Mouse (Mus musculus) MEL (cell line): ENCODE data around the gene Fbxo17. TPM values are rescaled to one million over a fixed set of nuclear protein-coding genes. Genes with fewer than 3 reads are reported as not detected.

ENCODE experiments used
- DNase-seq: peaks from one replicate; pipeline ENCODE4 v3.0.0; 2011; ENCODE audit warnings: low read depth, low spot score
- H3K27ac ChIP-seq: 2 replicates; pipeline ENCODE4 v1.5.1; 2012; ENCODE audit warnings: low read depth, mild to moderate bottlenecking, control low read depth, low read length, moderate library complexity; ENCODE audit not compliant: control insufficient read depth
- H3K27me3 ChIP-seq, 2 experiments: fragments of 150-350 bp in 1 of 2; sonication (generic) in 1 of 2; 2 replicates each; pipeline ENCODE4 v1.6.1; 2012; ENCODE audit warnings: low read length in 2 of 2, mild to moderate bottlenecking in 2 of 2, improper control_type of control experiment in 1 of 2, moderate library complexity in 1 of 2; ENCODE audit not compliant: insufficient read depth in 2 of 2, control insufficient read depth in 1 of 2
- H3K36me3 ChIP-seq, 2 experiments: 2 replicates each; pipeline ENCODE4 v1.6.1; 2012 to 2014; ENCODE audit warnings: low read length in 2 of 2, improper control_type of control experiment in 1 of 2, inconsistent platforms in 1 of 2, mild to moderate bottlenecking in 1 of 2; ENCODE audit not compliant: insufficient read depth in 2 of 2, control insufficient read depth in 1 of 2
- H3K4me1 ChIP-seq, 2 experiments: fragments of 150-350 bp in 1 of 2; sonication (generic) in 1 of 2; 2 replicates each; pipeline ENCODE4 v1.6.1; 2012; ENCODE audit warnings: low read length in 2 of 2, improper control_type of control experiment in 1 of 2, mild to moderate bottlenecking in 1 of 2; ENCODE audit not compliant: insufficient read depth in 2 of 2, control insufficient read depth in 1 of 2
- H3K4me3 ChIP-seq, 2 experiments: fragments of 150-350 bp in 1 of 2; sonication (generic) in 1 of 2; 2 replicates each; pipeline ENCODE4 v1.5.1; 2012; ENCODE audit warnings: low read depth in 2 of 2, low read length in 2 of 2, mild to moderate bottlenecking in 2 of 2, moderate library complexity in 2 of 2, control low read depth in 1 of 2, improper control_type of control experiment in 1 of 2; ENCODE audit not compliant: control insufficient read depth in 1 of 2, insufficient read depth in 1 of 2
- H3K79me2 ChIP-seq: 2 replicates; pipeline ENCODE4 v1.6.1; 2012; ENCODE audit warnings: mild to moderate bottlenecking, low read length, moderate library complexity; ENCODE audit not compliant: control insufficient read depth, poor library complexity, insufficient read depth
- H3K9ac ChIP-seq: 2 replicates; pipeline ENCODE4 v1.6.1; 2012; ENCODE audit warnings: low read depth, mild to moderate bottlenecking, control low read depth, low read length, moderate library complexity; ENCODE audit not compliant: control insufficient read depth, poor library complexity, severe bottlenecking
- H3K9me3 ChIP-seq: fragments of 150-350 bp; sonication (generic); replicated peaks from 2 replicates; pipeline ENCODE4 v1.6.1; 2012; ENCODE audit warnings: mild to moderate bottlenecking, low read length, improper control_type of control experiment, moderate library complexity; ENCODE audit not compliant: insufficient read depth
- BHLHE40 ChIP-seq: IDR thresholded peaks from 2 replicates; pipeline ENCODE4 v1.6.1; 2012; ENCODE audit warnings: low read depth, mild to moderate bottlenecking, inconsistent platforms, low read length, improper control_type of control experiment, borderline replicate concordance
- CHD1 ChIP-seq: IDR thresholded peaks from 2 replicates; pipeline ENCODE4 v1.6.1; 2012; ENCODE audit warnings: low read depth, mild to moderate bottlenecking, inconsistent platforms, low read length, improper control_type of control experiment
- CHD2 ChIP-seq: IDR thresholded peaks from 2 replicates; pipeline ENCODE4 v1.6.1; 2011; ENCODE audit warnings: low read length, improper control_type of control experiment
- CTCF ChIP-seq, 3 experiments: IDR thresholded peaks in 2 of 3; conservative IDR thresholded peaks in 1 of 3; 2 replicates each; pipeline ENCODE4 v1.5.1; 2011 to 2012; ENCODE audit warnings: low read length in 3 of 3, low read depth in 2 of 3, mild to moderate bottlenecking in 2 of 3, improper control_type of control experiment in 1 of 3, inconsistent platforms in 1 of 3, mixed read lengths in 1 of 3, moderate library complexity in 1 of 3; ENCODE audit not compliant: control insufficient read depth in 1 of 3, insufficient read depth in 1 of 3, poor library complexity in 1 of 3, severe bottlenecking in 1 of 3
- E2F4 ChIP-seq: IDR thresholded peaks from 2 replicates; pipeline ENCODE4 v1.6.1; 2011; ENCODE audit warnings: low read depth, low read length, improper control_type of control experiment, borderline replicate concordance
- ELF1 ChIP-seq: IDR thresholded peaks from 2 replicates; pipeline ENCODE4 v1.6.1; 2014; ENCODE audit warnings: low read depth, mild to moderate bottlenecking, inconsistent platforms, low read length, improper control_type of control experiment, moderate library complexity
- ETS1 ChIP-seq: IDR thresholded peaks from 2 replicates; pipeline ENCODE4 v1.6.1; 2012; ENCODE audit warnings: low read depth, mild to moderate bottlenecking, inconsistent platforms, low read length, improper control_type of control experiment, moderate library complexity
- GATA1 ChIP-seq: IDR thresholded peaks from 2 replicates; pipeline ENCODE4 v1.6.1; 2011; ENCODE audit warnings: low read depth, low read length, improper control_type of control experiment
- HCFC1 ChIP-seq: IDR thresholded peaks from 2 replicates; pipeline ENCODE4 v1.6.1; 2012; ENCODE audit warnings: low read depth, mild to moderate bottlenecking, inconsistent platforms, low read length, improper control_type of control experiment, moderate library complexity
- JUND ChIP-seq: IDR thresholded peaks from 2 replicates; pipeline ENCODE4 v1.6.1; 2011; ENCODE audit warnings: low read depth, mild to moderate bottlenecking, improper control_type of control experiment, low read length
- KAT2A ChIP-seq: conservative IDR thresholded peaks from 2 replicates; pipeline ENCODE4 v1.6.1; 2012; ENCODE audit warnings: low read depth, low read length, improper control_type of control experiment, inconsistent platforms
- MAFK ChIP-seq: IDR thresholded peaks from 2 replicates; pipeline ENCODE4 v1.6.1; 2011; ENCODE audit warnings: low read depth, mild to moderate bottlenecking, low read length, improper control_type of control experiment, borderline replicate concordance
- MAX ChIP-seq: IDR thresholded peaks from 2 replicates; pipeline ENCODE4 v1.6.1; 2011; ENCODE audit warnings: low read length, improper control_type of control experiment
- MEF2A ChIP-seq: IDR thresholded peaks from 2 replicates; pipeline ENCODE4 v1.6.1; 2014; ENCODE audit warnings: low read depth, mild to moderate bottlenecking, inconsistent platforms, low read length, improper control_type of control experiment; ENCODE audit not compliant: poor library complexity, insufficient replicate concordance, severe bottlenecking; ENCODE audit errors: extremely low read depth
- MXI1 ChIP-seq: IDR thresholded peaks from 2 replicates; pipeline ENCODE4 v1.6.1; 2011; ENCODE audit warnings: mild to moderate bottlenecking, low read depth, low read length, improper control_type of control experiment
- MYB ChIP-seq: IDR thresholded peaks from 2 replicates; pipeline ENCODE4 v1.6.1; 2011; ENCODE audit warnings: mild to moderate bottlenecking, low read depth, low read length, improper control_type of control experiment
- MYC ChIP-seq: IDR thresholded peaks from 2 replicates; pipeline ENCODE4 v1.6.1; 2011; ENCODE audit warnings: low read depth, mild to moderate bottlenecking, low read length, improper control_type of control experiment, moderate library complexity
- NELFE ChIP-seq: IDR thresholded peaks from 2 replicates; pipeline ENCODE4 v1.6.1; 2011; ENCODE audit warnings: low read depth, low read length, improper control_type of control experiment
- NRF1 ChIP-seq: IDR thresholded peaks from 2 replicates; pipeline ENCODE4 v1.6.1; 2014; ENCODE audit warnings: low read depth, mild to moderate bottlenecking, inconsistent platforms, low read length, improper control_type of control experiment, moderate library complexity; ENCODE audit not compliant: poor library complexity, insufficient read depth, severe bottlenecking
- POLR2AphosphoS2 ChIP-seq: IDR thresholded peaks from 2 replicates; pipeline ENCODE4 v1.6.1; 2011; ENCODE audit warnings: low read length, improper control_type of control experiment
- POLR2AphosphoS5 ChIP-seq: IDR thresholded peaks from 2 replicates; pipeline ENCODE4 v1.6.1; 2012; ENCODE audit warnings: low read depth, borderline replicate concordance, mild to moderate bottlenecking, inconsistent platforms, low read length, moderate library complexity, mixed read lengths
- RCOR1 ChIP-seq: IDR thresholded peaks from 2 replicates; pipeline ENCODE4 v1.6.1; 2012; ENCODE audit warnings: low read depth, mild to moderate bottlenecking, inconsistent platforms, low read length, improper control_type of control experiment
- SIN3A ChIP-seq: IDR thresholded peaks from 2 replicates; pipeline ENCODE4 v1.6.1; 2012; ENCODE audit warnings: low read length, improper control_type of control experiment, inconsistent platforms
- SMC3 ChIP-seq: IDR thresholded peaks from 2 replicates; pipeline ENCODE4 v1.6.1; 2011; ENCODE audit warnings: low read depth, low read length, improper control_type of control experiment
- TBP ChIP-seq: IDR thresholded peaks from 2 replicates; pipeline ENCODE4 v1.8.0; 2011; ENCODE audit warnings: low read depth, low read length, improper control_type of control experiment
- UBTF ChIP-seq: IDR thresholded peaks from 2 replicates; pipeline ENCODE4 v1.6.1; 2012; ENCODE audit warnings: low read depth, mild to moderate bottlenecking, inconsistent platforms, low read length, improper control_type of control experiment, moderate library complexity, borderline replicate concordance; ENCODE audit not compliant: insufficient read depth
- USF1 ChIP-seq: IDR thresholded peaks from 2 replicates; pipeline ENCODE4 v1.6.1; 2014; ENCODE audit warnings: low read depth, mild to moderate bottlenecking, inconsistent platforms, low read length, improper control_type of control experiment, moderate library complexity
- ZC3H11A ChIP-seq: IDR thresholded peaks from 2 replicates; pipeline ENCODE4 v1.6.1; 2012; ENCODE audit warnings: low read depth, mild to moderate bottlenecking, inconsistent platforms, low read length, improper control_type of control experiment
- ZNF384 ChIP-seq: IDR thresholded peaks from 2 replicates; pipeline ENCODE4 v1.6.1; 2012; ENCODE audit warnings: low read depth, mild to moderate bottlenecking, inconsistent platforms, low read length, improper control_type of control experiment
- polyA plus RNA-seq, 2 experiments: library from polyadenylated mRNA; stranded (reverse) in 1 of 2; unstranded in 1 of 2; fragments of >175 nt in 1 of 2; fragments of >200 nt in 1 of 2; gene quantifications; 2 replicates each; pipeline versions ENCODE4 v1.2.1 to v1.2.4; 2012; ENCODE audit warnings: low replicate concordance in 2 of 2, low read depth in 1 of 2; ENCODE audit not compliant: insufficient read length in 2 of 2, insufficient read depth in 1 of 2, missing spikeins in 1 of 2
- total RNA-seq: library from RNA; depleted of rRNA; stranded (reverse); fragments of 300-350 nt; gene quantifications from 2 replicates; pipeline ENCODE4 v1.2.3, GENCODE M21; 2012

Fbxo17 gene
- total and polyA plus RNA-seq, 3 experiments, result 0.43 TPM; not detected in 2

- no peaks in the 10 kb centered on the region for H3K9me3 ChIP-seq
- H3K79me2 ChIP-seq, result no peaks in the 10 kb centered on the region
- no peak overlapping the region for H3K9ac ChIP-seq
- no peak overlapping the region for H3K27ac ChIP-seq
- no peak overlapping the region for H3K4me3 ChIP-seq
- H3K27me3 ChIP-seq, result no peaks in the 10 kb centered on the region
- H3K36me3 ChIP-seq, result no peaks in the 10 kb centered on the region; a peak in 1 of 4 replicates
- TF ChIP-seq MAX, result no peak
- no peak for TF ChIP-seq NELFE
- TF ChIP-seq NRF1, result no peak
- no peak for TF ChIP-seq TBP
- TF ChIP-seq MXI1, result no peak
- TF ChIP-seq UBTF, result no peak
- no peak for TF ChIP-seq USF1
- TF ChIP-seq SMC3, result no peak
- no peak for TF ChIP-seq GATA1
- no peak for TF ChIP-seq SIN3A
- TF ChIP-seq ELF1, result no peak
- no peak for TF ChIP-seq MYB
- no peak for TF ChIP-seq CHD2
- TF ChIP-seq ZC3H11A, result no peak
- TF ChIP-seq MYC, result no peak
- no peak for TF ChIP-seq KAT2A
- TF ChIP-seq CHD1, result no peak
- no peak for TF ChIP-seq ETS1
- TF ChIP-seq, all 39 proteins: peak for 0
- no peaks in the 10 kb centered on the region for H3K4me1 ChIP-seq
- DNase-seq, result no peak
Observed at GRCm38 (mm10) chr7:28758623-28759022, 42.0 kb downstream of the Fbxo17 start.

- Histone ChIP-seq H3K79me2 (peaks cover 11% of the 10 kb centered on the region), H3K27me3 (no peaks in the 10 kb centered on the region), H3K4me1 (peaks cover 0 to 10% of the 10 kb centered on the region in 2 experiments; a peak in 2 of 4 replicates), H3K9me3 (no peaks in the 10 kb centered on the region), H3K4me3 (no peak overlapping the region), H3K36me3 (peaks cover 0 to 3% of the 10 kb centered on the region in 2 experiments; a peak in 2 of 4 replicates), H3K9ac (no peak overlapping the region), H3K27ac (no peak overlapping the region)
- TF ChIP-seq BHLHE40, result no peak
- TF ChIP-seq E2F4, result no peak
- no peak for TF ChIP-seq ZNF384
- no peak for TF ChIP-seq MXI1
- TF ChIP-seq POLR2AphosphoS5, result no peak
- TF ChIP-seq SIN3A, result no peak
- no peak for TF ChIP-seq GATA1
- no peak for TF ChIP-seq UBTF
- no peak for TF ChIP-seq ETS1
- no peak for TF ChIP-seq CTCF (IDR thresholded peaks at IDR 0.05 in 2 of 3, conservative IDR thresholded peaks at IDR 0.05 in 1 of 3; ENCODE audit: control insufficient read depth in 1 of 3, insufficient read depth in 1 of 3, low read depth in 2 of 3, low read length in 3 of 3, poor library complexity in 1 of 3, severe bottlenecking in 1 of 3)
- no peak for TF ChIP-seq JUND
- TF ChIP-seq NRF1, result no peak
- no peak for TF ChIP-seq MEF2A
- TF ChIP-seq CHD2, result no peak
- no peak for TF ChIP-seq POLR2AphosphoS2
- no peak for TF ChIP-seq NELFE
- no peak for TF ChIP-seq RCOR1
- TF ChIP-seq HCFC1, result no peak
- TF ChIP-seq KAT2A, result no peak
- TF ChIP-seq MAFK, result no peak
- DNase-seq, result no peak
Observed at GRCm38 (mm10) chr7:28761907-28762306, 45.3 kb downstream of the Fbxo17 start.
